Mouse (Mus musculus) MN1 (cell line): ENCODE data around the gene BC024063.
"Not testable (repeated sequence)": the region's sequence is repeated elsewhere in the genome, so short reads cannot be mapped to it uniquely, and the experiment has no call there.

Experiments
- DNase-seq: peaks from one replicate; pipeline ENCODE4 v3.0.0-alpha.2; 2016; ENCODE audit warnings: low spot score

Gene BC024063

DNA sequence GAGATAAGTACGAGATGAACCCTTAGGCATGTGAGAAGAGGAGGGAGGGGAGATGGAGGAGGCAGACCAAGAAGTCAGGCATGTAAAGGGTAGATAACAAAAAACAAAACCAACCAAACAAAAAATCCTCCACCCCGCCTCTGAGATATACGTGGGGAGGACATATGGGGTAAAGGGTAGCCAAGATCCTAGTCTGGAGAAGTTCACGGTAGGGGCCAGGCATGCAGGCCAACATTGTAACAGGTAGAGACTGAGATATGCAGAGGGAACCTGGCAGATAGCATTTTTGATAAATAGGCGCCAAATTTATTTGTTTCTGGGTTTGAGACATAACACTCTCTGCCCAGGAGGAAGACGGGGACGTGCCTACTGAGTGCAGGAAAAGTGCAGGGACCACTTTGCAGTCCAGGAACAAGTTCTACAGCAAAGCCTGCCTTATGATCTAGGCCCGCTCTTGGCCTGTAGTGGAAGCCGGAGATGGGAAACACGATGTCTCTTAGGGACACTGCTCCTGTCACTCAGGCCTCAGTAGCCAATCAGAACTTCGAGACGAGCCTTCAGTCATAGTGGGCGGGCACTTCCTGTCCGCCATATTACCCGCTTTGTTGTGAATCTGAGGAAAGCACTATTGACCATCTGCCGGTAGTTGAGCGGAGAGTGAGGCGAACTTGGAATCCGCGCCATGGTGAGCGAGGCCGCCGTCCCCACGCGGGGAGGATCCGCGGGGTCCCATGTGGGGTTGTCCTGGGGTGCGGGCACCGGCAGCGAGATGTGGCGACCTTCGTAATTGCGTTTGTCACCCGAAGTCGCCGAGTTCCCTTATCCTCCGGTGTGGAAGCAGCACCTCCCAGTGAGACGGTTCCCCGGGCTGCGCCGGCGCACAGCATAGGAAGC, at the start of gene BC024063:
Gene BC024063 (plus strand): TSS at position 626 of the 894 bp plus-strand sequence.
- DNase-seq: peak; percentile 97

- no peak for DNase-seq
Observed at GRCm38 (mm10) chr10:82042191-82042590, 41.0 kb upstream of the BC024063 start.

DNA sequence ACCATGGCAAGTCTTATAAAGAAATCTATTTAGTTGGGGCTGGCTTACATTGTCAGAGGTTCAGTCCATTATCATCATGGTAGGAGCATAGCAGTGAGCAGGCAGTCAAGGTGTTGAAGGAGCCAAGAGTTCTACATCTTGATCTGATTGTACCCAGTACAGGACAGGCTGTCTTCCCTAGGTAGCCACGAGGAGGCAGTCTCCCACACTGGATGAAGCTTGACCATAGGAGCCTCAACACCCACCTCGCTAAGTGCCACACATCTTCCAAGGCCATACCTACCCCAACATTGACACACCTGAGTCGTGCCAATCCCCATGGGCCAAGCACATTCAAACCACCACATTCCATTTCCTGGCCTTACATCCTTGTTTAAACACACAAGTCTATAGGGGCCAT, 36.5 kb upstream of the BC024063 start:
- DNase-seq: no peak

DNA sequence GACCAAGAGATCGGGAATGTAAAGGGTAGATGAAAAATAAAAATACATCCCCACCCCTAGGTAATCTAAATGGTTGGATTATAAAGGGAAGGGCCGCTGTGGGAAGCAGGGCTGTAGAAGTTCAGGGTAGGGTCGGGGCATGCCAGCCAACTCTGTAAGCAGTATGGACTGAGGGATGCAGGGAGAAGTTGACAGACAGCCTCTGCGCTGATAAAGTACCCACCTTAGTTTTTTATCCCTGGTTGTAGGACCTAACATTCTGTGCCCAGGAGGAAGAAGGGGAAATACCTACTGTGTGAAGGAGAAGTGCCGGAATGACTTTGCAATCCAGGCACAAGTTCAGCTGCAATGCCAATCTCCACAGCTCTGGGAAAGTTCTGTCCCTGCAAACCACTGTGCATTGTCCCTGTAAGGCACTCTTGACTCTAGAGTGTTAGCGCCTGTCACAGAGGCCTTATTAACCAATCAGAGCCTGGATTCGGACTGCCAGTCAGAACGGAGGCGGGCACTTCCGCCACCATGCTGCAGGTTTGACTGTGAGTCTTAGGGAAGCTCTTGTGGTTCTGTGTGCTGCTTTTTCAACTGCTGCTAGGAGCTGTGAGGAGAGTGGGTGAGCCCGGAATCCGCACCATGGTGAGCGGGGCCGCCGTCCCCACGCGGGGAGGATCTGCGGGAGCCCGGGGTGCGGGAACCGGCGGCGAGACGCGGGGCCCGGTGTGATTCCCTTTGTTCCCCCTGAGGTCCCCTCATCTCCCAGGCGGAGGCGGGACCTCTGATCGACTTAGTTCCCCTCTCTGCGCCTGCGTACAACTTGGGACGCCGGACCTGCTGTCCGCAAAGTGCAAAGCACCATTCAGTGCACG, 35.3 kb upstream of the BC024063 start, which contains the start of gene Zfp873:
Gene Zfp873 (plus strand): TSS at position 527 of the 863 bp plus-strand sequence.
- peak; percentile 99 for DNase-seq

DNA sequence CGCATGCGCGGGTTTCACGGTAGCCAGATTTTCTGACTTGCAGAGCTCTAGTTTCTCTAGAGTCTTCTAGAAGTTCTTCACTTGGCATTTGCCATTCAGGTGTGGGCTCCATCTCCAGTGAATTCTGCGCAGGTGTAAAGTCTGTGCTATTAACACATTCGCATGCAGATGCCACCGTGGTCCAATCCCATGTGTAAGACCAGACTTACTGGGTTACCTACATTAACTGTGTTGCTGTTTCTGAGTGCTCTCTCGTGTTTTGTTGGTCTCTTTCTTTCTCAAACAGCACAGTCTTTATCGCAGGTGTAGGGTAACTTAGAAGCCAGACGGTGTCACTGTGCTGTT, 34.7 kb upstream of the BC024063 start:
- not testable (repeated sequence) for DNase-seq

- not testable (repeated sequence) for DNase-seq
Observed at GRCm38 (mm10) chr10:82083622-82083971, 444 bp downstream of the BC024063 start.

GRCm38 (mm10) chr10:82117206-82117605, 34.1 kb downstream of the BC024063 start:
- DNase-seq: no peak

DNA sequence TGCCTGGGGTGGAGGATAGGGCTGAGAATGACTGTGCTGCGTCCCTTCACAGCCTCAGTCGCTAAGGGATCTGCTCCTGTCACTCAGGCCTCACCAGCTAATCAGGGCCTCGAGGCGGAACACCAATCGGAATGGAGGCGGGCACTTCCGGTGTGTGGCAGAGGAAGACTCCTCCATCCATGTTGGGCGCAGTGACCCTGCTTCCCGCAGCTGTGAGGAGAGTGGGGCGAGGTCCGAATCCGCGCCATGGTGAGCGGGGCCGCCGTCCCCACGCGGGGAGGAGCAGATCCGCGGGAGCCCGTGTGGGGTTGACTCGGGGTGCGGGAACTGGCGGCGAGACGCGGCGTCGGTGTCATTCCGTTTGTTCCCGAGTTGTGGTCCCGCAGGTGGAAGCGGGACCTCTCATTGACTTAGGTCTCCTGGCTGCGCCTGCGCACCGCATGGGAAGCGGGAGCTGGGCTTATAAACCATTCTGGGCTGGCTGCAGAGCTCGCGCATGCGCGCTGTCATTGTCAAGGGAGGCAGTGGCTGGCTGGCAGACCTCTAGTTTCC, 44.8 kb downstream of the BC024063 start, which contains the start of gene AU041133:
Gene AU041133 (plus strand): TSS at position 164 of the 552 bp plus-strand sequence.
- DNase-seq: peak; percentile 94

- DNase-seq: no peak
Observed at GRCm38 (mm10) chr10:82145282-82145681, 62.1 kb downstream of the BC024063 start.

DNA sequence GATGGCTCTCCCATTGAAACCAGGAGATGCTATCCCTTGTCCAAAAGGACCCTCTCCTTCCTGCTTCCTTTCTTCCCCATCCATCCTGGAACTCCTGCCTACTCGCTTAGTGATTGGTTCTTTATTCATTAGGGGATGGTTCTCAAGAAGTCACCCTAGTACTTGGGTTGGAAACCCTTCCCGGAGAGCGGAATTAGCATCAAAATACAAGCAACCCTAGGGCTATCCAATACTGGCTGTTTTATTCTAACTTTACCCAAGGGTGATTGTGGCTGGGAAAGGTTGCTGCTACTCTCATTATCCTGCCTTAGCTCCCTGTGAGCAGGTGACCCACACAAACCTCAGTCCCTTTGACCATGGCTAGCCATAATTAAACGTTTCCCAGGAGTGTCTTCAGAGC, 64.4 kb downstream of the BC024063 start:
- no peak for DNase-seq
